ENCODE assay signal across 33 mouse cellular contexts in the genomic region with DNA sequence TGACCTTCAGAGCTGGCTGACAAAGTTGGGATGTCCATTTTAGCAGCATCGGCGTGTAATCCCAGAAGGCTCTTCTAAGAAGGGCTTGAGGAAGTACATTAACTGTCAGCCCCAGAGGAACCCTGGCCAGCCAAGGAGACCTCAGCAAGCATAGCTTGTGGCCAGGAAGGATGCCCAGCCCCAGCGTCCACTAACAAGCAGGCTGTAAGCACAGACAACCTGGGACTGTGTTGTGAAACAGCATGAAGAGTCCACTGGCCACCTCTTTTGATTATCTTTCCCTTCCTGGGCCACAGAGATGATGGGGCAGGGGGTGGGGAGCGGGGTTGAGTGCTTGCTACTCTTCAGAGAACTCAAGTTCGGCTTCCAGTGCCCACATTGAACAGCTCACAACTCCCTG.
"Had no signal": no experiment of that assay in that cellular context is flagged by ENCODE, and none has a peak within 500 bp of the region (broad histone marks: within the 10 kb centered on the region; RNA-seq: fewer than 3 reads in every experiment).

No protein-coding gene starts in this region.

- H3K4me2 ChIP-seq: limb, embryonic 12.5 days; limb, embryonic 13.5 days; limb, embryonic 15.5 days; liver, embryonic 11.5 days; liver, embryonic 12.5 days; liver, embryonic 13.5 days; liver, embryonic 15.5 days; lung, embryonic 14.5 days; lung, embryonic 15.5 days; midbrain, embryonic 11.5 days; midbrain, embryonic 12.5 days; midbrain, embryonic 13.5 days; midbrain, embryonic 15.5 days; neural tube, embryonic 12.5 days; neural tube, embryonic 13.5 days had no signal

- H3K36me3 ChIP-seq: limb, embryonic 10.5 days; limb, embryonic 12.5 days; limb, embryonic 13.5 days; limb, embryonic 15.5 days; liver, embryonic 12.5 days; liver, embryonic 13.5 days; liver, embryonic 15.5 days; lung, embryonic 15.5 days; midbrain, embryonic 10.5 days; midbrain, embryonic 12.5 days; midbrain, embryonic 13.5 days; midbrain, embryonic 15.5 days; neural tube, embryonic 12.5 days; neural tube, embryonic 13.5 days had no signal

- H3K4me3 ChIP-seq: limb, embryonic 10.5 days; limb, embryonic 12.5 days; limb, embryonic 13.5 days; limb, embryonic 15.5 days; liver, embryonic 12.5 days; liver, embryonic 13.5 days; liver, embryonic 15.5 days; lung, embryonic 15.5 days; megakaryocyte, embryonic 14.5 days; midbrain, embryonic 10.5 days; midbrain, embryonic 12.5 days; midbrain, embryonic 13.5 days; midbrain, embryonic 15.5 days; myocyte; neural tube, embryonic 12.5 days; neural tube, embryonic 13.5 days had no signal

- H3K9me3 ChIP-seq: limb, embryonic 10.5 days; limb, embryonic 12.5 days; limb, embryonic 13.5 days; limb, embryonic 15.5 days; liver, embryonic 12.5 days; liver, embryonic 13.5 days; liver, embryonic 15.5 days; lung, embryonic 15.5 days; megakaryocyte, embryonic 14.5 days; midbrain, embryonic 10.5 days; midbrain, embryonic 12.5 days; midbrain, embryonic 13.5 days; midbrain, embryonic 15.5 days; neural tube, embryonic 12.5 days; neural tube, embryonic 13.5 days had no signal

- H3K27me3 ChIP-seq: limb, embryonic 12.5 days; limb, embryonic 13.5 days; limb, embryonic 15.5 days; liver, embryonic 12.5 days; liver, embryonic 13.5 days; liver, embryonic 15.5 days; lung, embryonic 15.5 days; midbrain, embryonic 12.5 days; midbrain, embryonic 13.5 days; midbrain, embryonic 15.5 days; neural tube, embryonic 12.5 days; neural tube, embryonic 13.5 days had no signal

- H3K9ac ChIP-seq: limb, embryonic 12.5 days; limb, embryonic 13.5 days; limb, embryonic 15.5 days; liver, embryonic 12.5 days; liver, embryonic 13.5 days; liver, embryonic 14.5 days; liver, embryonic 15.5 days; liver, postnatal 0 days; lung, embryonic 14.5 days; lung, embryonic 15.5 days; midbrain, embryonic 12.5 days; midbrain, embryonic 13.5 days; midbrain, embryonic 15.5 days; neural tube, embryonic 12.5 days; neural tube, embryonic 13.5 days had no signal

- H3K27ac ChIP-seq: limb, embryonic 10.5 days; limb, embryonic 12.5 days; limb, embryonic 13.5 days; limb, embryonic 15.5 days; liver, embryonic 12.5 days; liver, embryonic 13.5 days; liver, embryonic 14.5 days; liver, embryonic 15.5 days; lung, embryonic 15.5 days; macrophage; midbrain, embryonic 12.5 days; midbrain, embryonic 13.5 days; midbrain, embryonic 15.5 days; neural tube, embryonic 12.5 days; neural tube, embryonic 13.5 days had no signal

- ATAC-seq: liver, embryonic 12.5 days; liver, postnatal 0 days; lung, postnatal 0 days; midbrain, embryonic 13.5 days; midbrain, embryonic 15.5 days; midbrain, embryonic 16.5 days had no signal

- H3K4me1 ChIP-seq: limb, embryonic 12.5 days; limb, embryonic 13.5 days; liver, embryonic 12.5 days; liver, embryonic 13.5 days; liver, embryonic 15.5 days; lung, embryonic 15.5 days; megakaryocyte, embryonic 14.5 days had no signal

- DNase-seq: left cerebral cortex, postnatal 4 days; liver; liver, embryonic 13.5 days; liver, postnatal 0 days; lung, adult 18-20 months; lung, adult 2 months; lung, embryonic 14.5 days; lung, postnatal 10 days; lung, postnatal 14 days; lung, postnatal 36 days; lung, postnatal 4 days; midbrain, embryonic 14.5 days had no signal
